Mouse (Mus musculus) hindbrain, postnatal 0 days (tissue): ENCODE measurements around the gene Fbxw2. TPM values are rescaled to one million over a fixed set of nuclear protein-coding genes. Genes with fewer than 3 reads are reported as not detected.

Experiments
- ATAC-seq: fragments of 200-750 bp; cut with Nextera tagmentation; 2 replicates; pipeline ENCODE4 v1.8.0; 2017; ENCODE audit warnings: mild to moderate bottlenecking, moderate TSS enrichment, moderate library complexity
- DNase-seq: peaks from one replicate; pipeline ENCODE4 v3.0.0-alpha.2; 2015; ENCODE audit warnings: low spot score
- H3K27ac ChIP-seq: fragments of 300-500 bp; sonication (generic); 2 replicates; pipeline ENCODE4 v1.5.1; 2014; ENCODE audit warnings: mild to moderate bottlenecking
- H3K27me3 ChIP-seq: fragments of 300-500 bp; sonication (generic); 2 replicates; pipeline ENCODE4 v1.6.1; 2014; ENCODE audit warnings: low read length, mixed read lengths; ENCODE audit not compliant: insufficient read depth
- H3K36me3 ChIP-seq: fragments of 300-500 bp; sonication (generic); 2 replicates; pipeline ENCODE4 v1.6.1; 2014; ENCODE audit warnings: low read length, mixed read lengths; ENCODE audit not compliant: insufficient read depth
- H3K4me1 ChIP-seq: fragments of 300-500 bp; sonication (generic); 2 replicates; pipeline ENCODE4 v1.6.1; 2014; ENCODE audit warnings: antibody characterized with exemption, low read length, mixed read lengths; ENCODE audit not compliant: insufficient read depth
- H3K4me2 ChIP-seq: fragments of 300-500 bp; sonication (generic); 2 replicates; pipeline ENCODE4 v1.6.1; 2014; ENCODE audit warnings: low read depth, mild to moderate bottlenecking, low read length, moderate library complexity, mixed read lengths
- H3K4me3 ChIP-seq: fragments of 300-500 bp; sonication (generic); 2 replicates; pipeline ENCODE4 v1.5.1; 2014; ENCODE audit warnings: low read length
- H3K9ac ChIP-seq: fragments of 300-500 bp; sonication (generic); replicated peaks from 2 replicates; pipeline ENCODE4 v1.6.1; 2014; ENCODE audit warnings: mild to moderate bottlenecking, low read length, moderate library complexity, mixed read lengths
- H3K9me3 ChIP-seq: fragments of 300-500 bp; sonication (generic); 2 replicates; pipeline ENCODE4 v1.6.1; 2016; ENCODE audit warnings: low read length, mixed read lengths
- CTCF ChIP-seq: IDR thresholded peaks from 2 replicates; pipeline ENCODE4 v1.5.1; 2016; ENCODE audit warnings: antibody characterized with exemption, control low read depth, low read depth
- WGBS: fragments of 180-500 bp; shearing (Covaris S2); extraction: QIAGEN DNeasy Blood & Tissue Kit; methylation state at CpG from one replicate; pipeline ENCODE4 v1.1.7; 2014; 5-methylcytosine and 5-hydroxymethylcytosine counted together
- polyA plus RNA-seq: library from polyadenylated mRNA; unstranded; fragments of >200 nt; fragmentation: Nextera tagmentation; extraction: Ambion mirVana; gene quantifications from 2 replicates; pipeline ENCODE4 v1.2.1, GENCODE M21; 2015
- total RNA-seq: library from RNA; depleted of rRNA; stranded (reverse); fragments of >200 nt; gene quantifications from 2 replicates; pipeline ENCODE4 v1.2.3, GENCODE M21; 2014

Gene Fbxw2
- total and polyA plus RNA-seq, 2 experiments from 2014 or later = 94.9 to 118 TPM

DNA sequence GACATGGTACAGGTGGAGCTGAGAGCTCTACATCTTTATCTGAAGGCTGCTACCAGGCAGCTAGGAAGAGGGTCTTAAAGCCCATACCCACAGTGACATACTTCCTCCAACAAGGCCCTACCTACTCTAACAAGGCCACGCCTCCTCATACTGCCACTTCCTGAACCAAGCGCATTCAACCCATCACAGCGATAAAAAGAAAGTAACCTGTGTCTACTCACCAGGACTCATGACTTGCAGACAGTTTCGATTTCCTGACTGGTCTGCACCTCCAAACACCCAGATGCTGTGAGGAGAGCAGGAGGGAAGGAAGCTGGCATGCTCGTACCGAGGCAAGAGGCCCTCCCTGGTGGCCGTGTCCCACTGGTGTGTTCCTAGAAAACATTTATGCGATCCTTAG lies 35.8 kb downstream of the Fbxw2 start:
- H3K4me2 ChIP-seq = no peak overlapping the region
- no peaks in the 10 kb centered on the region for H3K27me3 ChIP-seq
- WGBS = 91% methylated on average over 8 of the region's 8 CpGs
- TF ChIP-seq CTCF = no peak
- no peak for DNase-seq
- no peaks in the 10 kb centered on the region for H3K4me1 ChIP-seq
- H3K4me3 ChIP-seq = no peak overlapping the region
- no peak overlapping the region for H3K9ac ChIP-seq
- H3K9me3 ChIP-seq = no peaks in the 10 kb centered on the region
- ATAC-seq = no peak
- peaks cover 7% of the 10 kb centered on the region; the same call in 1 of the 2 replicates for H3K36me3 ChIP-seq
- no peak overlapping the region for H3K27ac ChIP-seq

DNA sequence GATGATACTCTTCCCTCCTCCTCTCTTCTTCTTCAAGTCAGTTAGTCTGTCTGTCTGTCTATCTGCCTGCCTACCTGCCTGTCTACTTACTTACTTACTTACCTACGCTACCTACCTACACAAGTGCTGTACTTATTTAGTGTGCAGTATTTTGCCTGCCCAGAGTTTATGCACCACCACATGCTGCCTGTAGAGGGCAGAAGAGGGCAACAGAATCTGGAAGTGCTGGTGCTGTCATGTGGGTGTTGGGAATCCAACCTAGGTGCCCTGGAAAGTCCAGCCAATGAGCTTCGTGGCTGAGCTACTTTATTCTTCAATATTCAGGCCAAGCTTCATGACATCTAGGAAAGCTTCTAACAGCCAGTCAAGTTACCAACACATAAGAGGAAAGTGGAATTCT lies 42.0 kb downstream of the Fbxw2 start:
- DNase-seq (peak; percentile 19), ATAC-seq (no peak)
- 81% methylated on average over 2 of the region's 2 CpGs for WGBS
- TF ChIP-seq CTCF = peak; percentile 80
- no peak overlapping the region for H3K4me2 ChIP-seq
- peaks cover 26% of the 10 kb centered on the region for H3K36me3 ChIP-seq
- no peaks in the 10 kb centered on the region for H3K27me3 ChIP-seq
- no peak overlapping the region for H3K4me3 ChIP-seq
- no peaks in the 10 kb centered on the region for H3K4me1 ChIP-seq
- H3K9me3 ChIP-seq = no peaks in the 10 kb centered on the region
- H3K27ac ChIP-seq = no peak overlapping the region
- H3K9ac ChIP-seq = no peak overlapping the region

DNA sequence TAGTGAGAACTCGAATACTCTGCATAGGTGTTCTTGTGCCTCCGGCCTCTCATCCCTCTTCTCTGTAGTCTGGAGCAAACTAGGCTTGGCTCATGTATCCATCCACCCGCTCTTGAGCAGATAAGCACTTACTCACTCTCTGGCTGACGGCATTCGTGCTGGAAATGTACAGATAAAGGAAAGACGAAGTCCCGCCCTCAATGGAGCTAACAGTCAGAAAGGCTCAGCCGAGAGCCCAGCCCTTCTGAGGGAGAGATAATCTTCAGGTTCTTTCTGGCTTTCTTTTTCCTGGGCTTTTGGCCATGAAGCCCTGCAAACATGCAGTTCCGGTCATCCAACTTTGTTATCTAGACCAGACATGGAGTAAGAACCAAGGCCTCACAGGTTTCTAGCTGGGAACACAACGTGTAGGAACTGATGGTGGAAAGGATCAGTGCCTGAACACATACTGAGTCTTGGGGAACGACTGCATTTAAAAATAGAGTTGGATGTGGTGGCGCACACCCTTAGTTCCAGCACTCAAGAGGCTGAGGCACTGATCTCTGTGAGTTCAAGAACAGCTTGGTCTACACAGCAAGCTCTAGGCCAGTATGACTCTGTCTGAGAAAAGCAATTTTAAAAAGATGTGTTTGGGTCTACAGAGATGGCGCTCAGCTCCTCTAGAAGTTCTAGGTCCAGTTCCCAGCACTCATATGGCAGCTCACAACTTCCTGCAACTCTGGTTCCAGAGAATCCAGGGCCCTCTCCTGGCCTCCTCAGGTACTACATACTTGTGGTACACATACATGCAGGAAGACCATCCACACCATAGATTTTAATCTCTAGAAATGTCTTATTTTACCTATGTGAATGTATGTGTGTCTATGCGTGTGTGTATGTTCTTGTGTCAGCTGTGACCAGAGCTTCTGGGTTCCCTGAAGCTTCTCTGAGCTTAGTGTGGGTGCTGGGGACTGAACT lies 42.8 kb downstream of the Fbxw2 start:
- peaks cover 26% of the 10 kb centered on the region for H3K36me3 ChIP-seq
- no peak overlapping the region for H3K9ac ChIP-seq
- no peak for ATAC-seq
- no peaks in the 10 kb centered on the region for H3K4me1 ChIP-seq
- no peak for DNase-seq
- no peaks in the 10 kb centered on the region for H3K27me3 ChIP-seq
- H3K4me3 ChIP-seq = no peak overlapping the region
- 94% methylated on average over 14 of the region's 14 CpGs for WGBS
- H3K4me2 ChIP-seq = no peak overlapping the region
- TF ChIP-seq CTCF = no peak
- H3K27ac ChIP-seq = no peak overlapping the region
- H3K9me3 ChIP-seq = no peaks in the 10 kb centered on the region

DNA sequence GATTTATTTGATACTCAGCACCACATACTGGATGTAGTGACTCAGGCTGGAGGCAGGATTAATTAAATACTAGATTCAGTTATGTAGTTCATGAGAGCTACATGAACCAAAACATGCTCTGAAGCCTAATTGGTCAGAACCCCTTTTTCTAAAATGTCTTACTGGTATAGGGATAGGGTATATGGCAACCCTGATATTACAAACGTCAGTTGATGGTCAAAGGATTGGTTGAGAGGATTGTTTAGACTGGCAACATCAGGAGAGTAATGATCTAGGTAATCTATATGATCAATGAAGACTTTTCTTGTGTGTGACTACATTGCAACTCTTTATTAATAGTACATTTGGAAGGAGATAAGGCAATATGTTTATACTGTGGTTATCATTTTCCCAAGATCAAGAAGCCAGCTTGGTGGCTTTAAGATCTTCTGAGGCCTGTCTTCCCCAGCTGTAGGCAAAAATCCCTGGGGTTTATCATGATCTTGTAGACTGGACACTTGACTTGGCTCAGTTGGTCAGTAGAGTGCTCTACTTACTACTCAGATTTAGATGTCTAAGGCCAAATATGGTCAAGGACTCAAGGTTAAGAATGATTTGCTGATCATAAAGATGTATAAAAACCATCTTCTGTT lies 48.8 kb downstream of the Fbxw2 start:
- no peak overlapping the region for H3K9ac ChIP-seq
- H3K9me3 ChIP-seq = no peaks in the 10 kb centered on the region
- peaks cover 26% of the 10 kb centered on the region for H3K4me1 ChIP-seq
- no peak for TF ChIP-seq CTCF
- peaks cover 36% of the 10 kb centered on the region for H3K36me3 ChIP-seq
- H3K27me3 ChIP-seq = no peaks in the 10 kb centered on the region
- no peak overlapping the region for H3K4me2 ChIP-seq
- DNase-seq (no peak), ATAC-seq (no peak)
- no peak overlapping the region for H3K27ac ChIP-seq
- WGBS = 79% methylated on average over 1 of the region's 1 CpGs
- H3K4me3 ChIP-seq = no peak overlapping the region

DNA sequence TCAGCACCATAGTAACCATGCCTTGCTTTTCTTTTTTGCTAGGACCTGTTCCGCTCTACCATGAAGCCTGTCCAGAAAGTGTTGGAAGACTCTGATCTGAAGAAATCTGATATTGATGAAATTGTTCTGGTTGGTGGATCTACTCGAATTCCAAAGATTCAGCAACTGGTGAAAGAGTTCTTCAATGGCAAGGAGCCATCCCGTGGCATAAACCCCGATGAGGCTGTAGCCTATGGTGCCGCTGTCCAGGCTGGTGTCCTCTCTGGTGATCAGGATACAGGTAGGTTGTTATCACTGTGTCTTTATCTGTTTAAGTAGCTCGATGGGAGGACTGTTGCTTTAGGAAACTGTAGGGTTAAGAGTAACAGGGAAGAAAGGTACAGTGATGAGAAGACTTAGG lies 51.6 kb downstream of the Fbxw2 start:
- no peaks in the 10 kb centered on the region for H3K9me3 ChIP-seq
- 91% methylated on average over 6 of the region's 6 CpGs for WGBS
- H3K9ac ChIP-seq = no peak overlapping the region
- no peak overlapping the region for H3K27ac ChIP-seq
- no peaks in the 10 kb centered on the region for H3K27me3 ChIP-seq
- no peak overlapping the region; the same call in 1 of the 2 replicates for H3K4me2 ChIP-seq
- no peak for TF ChIP-seq CTCF
- no peak overlapping the region for H3K4me3 ChIP-seq
- ATAC-seq (no peak), DNase-seq (no peak)
- peaks cover 36% of the 10 kb centered on the region for H3K36me3 ChIP-seq
- peaks cover 34% of the 10 kb centered on the region for H3K4me1 ChIP-seq

DNA sequence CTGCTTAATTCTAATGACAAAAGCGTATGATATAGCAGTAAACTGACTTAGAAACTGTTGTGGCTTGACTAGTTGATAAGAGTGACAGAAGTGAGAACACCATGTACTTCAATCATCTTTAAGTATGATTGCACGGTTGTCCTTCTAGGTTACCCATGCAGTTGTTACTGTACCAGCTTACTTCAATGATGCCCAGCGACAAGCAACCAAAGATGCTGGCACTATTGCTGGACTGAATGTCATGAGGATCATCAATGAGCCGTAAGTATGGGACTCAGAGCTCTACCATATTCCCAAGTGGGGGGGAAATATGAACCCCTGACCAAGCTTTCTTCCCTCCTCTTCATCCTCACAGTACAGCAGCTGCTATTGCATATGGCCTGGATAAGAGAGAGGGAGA lies 52.4 kb downstream of the Fbxw2 start:
- H3K4me1 ChIP-seq = peaks cover 34% of the 10 kb centered on the region
- peak overlapping the region; percentile 95; the same call in 1 of the 2 replicates for H3K4me3 ChIP-seq
- H3K36me3 ChIP-seq = peaks cover 36% of the 10 kb centered on the region
- no peak overlapping the region for H3K27ac ChIP-seq
- no peaks in the 10 kb centered on the region for H3K9me3 ChIP-seq
- H3K9ac ChIP-seq = no peak overlapping the region
- H3K4me2 ChIP-seq = peak overlapping the region; percentile 73
- H3K27me3 ChIP-seq = no peaks in the 10 kb centered on the region
- DNase-seq (no peak), ATAC-seq (no peak)
- no peak for TF ChIP-seq CTCF
- 86% methylated on average over 4 of the region's 4 CpGs for WGBS
